Mouse (Mus musculus) MEL (cell line): Measurements from ENCODE around the gene Hrct1.

Experiments used
- BHLHE40 ChIP-seq: IDR thresholded peaks from 2 replicates; pipeline ENCODE4 v1.6.1; 2012; ENCODE audit warnings: low read depth, mild to moderate bottlenecking, inconsistent platforms, low read length, improper control_type of control experiment, borderline replicate concordance
- CHD1 ChIP-seq: IDR thresholded peaks from 2 replicates; pipeline ENCODE4 v1.6.1; 2012; ENCODE audit warnings: low read depth, mild to moderate bottlenecking, inconsistent platforms, low read length, improper control_type of control experiment
- CTCF ChIP-seq, 3 experiments: IDR thresholded peaks in 2 of 3; conservative IDR thresholded peaks in 1 of 3; 2 replicates each; pipeline ENCODE4 v1.5.1; 2011 to 2012; ENCODE audit warnings: low read length in 3 of 3, low read depth in 2 of 3, mild to moderate bottlenecking in 2 of 3, improper control_type of control experiment in 1 of 3, inconsistent platforms in 1 of 3, mixed read lengths in 1 of 3, moderate library complexity in 1 of 3; ENCODE audit not compliant: control insufficient read depth in 1 of 3, insufficient read depth in 1 of 3, poor library complexity in 1 of 3, severe bottlenecking in 1 of 3
- HCFC1 ChIP-seq: IDR thresholded peaks from 2 replicates; pipeline ENCODE4 v1.6.1; 2012; ENCODE audit warnings: low read depth, mild to moderate bottlenecking, inconsistent platforms, low read length, improper control_type of control experiment, moderate library complexity
- JUND ChIP-seq: IDR thresholded peaks from 2 replicates; pipeline ENCODE4 v1.6.1; 2011; ENCODE audit warnings: low read depth, mild to moderate bottlenecking, improper control_type of control experiment, low read length
- MAFK ChIP-seq: IDR thresholded peaks from 2 replicates; pipeline ENCODE4 v1.6.1; 2011; ENCODE audit warnings: low read depth, mild to moderate bottlenecking, low read length, improper control_type of control experiment, borderline replicate concordance
- MAX ChIP-seq: IDR thresholded peaks from 2 replicates; pipeline ENCODE4 v1.6.1; 2011; ENCODE audit warnings: low read length, improper control_type of control experiment
- POLR2A ChIP-seq, 2 experiments: IDR thresholded peaks; 2 replicates each; pipeline ENCODE4 v1.6.1; 2011 to 2012; ENCODE audit warnings: low read length in 2 of 2, mild to moderate bottlenecking in 2 of 2, control low read depth in 1 of 2, improper control_type of control experiment in 1 of 2, low read depth in 1 of 2, moderate library complexity in 1 of 2; ENCODE audit not compliant: control insufficient read depth in 1 of 2, insufficient read depth in 1 of 2, poor library complexity in 1 of 2
- POLR2AphosphoS5 ChIP-seq: IDR thresholded peaks from 2 replicates; pipeline ENCODE4 v1.6.1; 2012; ENCODE audit warnings: low read depth, borderline replicate concordance, mild to moderate bottlenecking, inconsistent platforms, low read length, moderate library complexity, mixed read lengths
- TAL1 ChIP-seq: IDR thresholded peaks from 2 replicates; pipeline ENCODE4 v1.6.1; 2012; ENCODE audit warnings: mild to moderate bottlenecking, inconsistent platforms, low read length, moderate library complexity, mixed read lengths
- UBTF ChIP-seq: IDR thresholded peaks from 2 replicates; pipeline ENCODE4 v1.6.1; 2012; ENCODE audit warnings: low read depth, mild to moderate bottlenecking, inconsistent platforms, low read length, improper control_type of control experiment, moderate library complexity, borderline replicate concordance; ENCODE audit not compliant: insufficient read depth
- ZNF384 ChIP-seq: IDR thresholded peaks from 2 replicates; pipeline ENCODE4 v1.6.1; 2012; ENCODE audit warnings: low read depth, mild to moderate bottlenecking, inconsistent platforms, low read length, improper control_type of control experiment

- TF ChIP-seq HCFC1 = no peak
- no peak for TF ChIP-seq ZNF384
- no peak for TF ChIP-seq BHLHE40
- no peak for TF ChIP-seq MAFK
- no peak for TF ChIP-seq CHD1
- TF ChIP-seq UBTF = no peak
- peak in 1 of 3 experiments; percentile 29; a peak in 2 of 6 replicates for TF ChIP-seq CTCF (IDR thresholded peaks at IDR 0.05 in 2 of 3, conservative IDR thresholded peaks at IDR 0.05 in 1 of 3; ENCODE audit: control insufficient read depth in 1 of 3, insufficient read depth in 1 of 3, low read depth in 2 of 3, low read length in 3 of 3, poor library complexity in 1 of 3, severe bottlenecking in 1 of 3)
- TF ChIP-seq JUND = no peak
- TF ChIP-seq POLR2A (IDR thresholded peaks at IDR 0.05; ENCODE audit: control insufficient read depth in 1 of 2, insufficient read depth in 1 of 2, low read depth in 1 of 2, low read length in 2 of 2, poor library complexity in 1 of 2) = no peak
- TF ChIP-seq POLR2AphosphoS5 = no peak
- no peak for TF ChIP-seq MAX
- no peak for TF ChIP-seq TAL1
Observed at GRCm38 (mm10) chr4:43743099-43743498, 16.1 kb downstream of the Hrct1 start.
